In genomic region chr2:5730364-5730792, GRCm38 (mm10) we compare ENCODE assay signal across 9 mouse cellular contexts. TPM values are rescaled to one million over a fixed set of nuclear protein-coding genes. Genes with fewer than 3 reads are reported as not detected.
DNase-seq lines count a peak whose midpoint lies in the region; ATAC-seq and TF ChIP-seq lines count a peak whose summit lies in the region.
"Had no signal": no experiment of that assay in that cellular context is flagged by ENCODE, and none has a peak within 500 bp of the region (broad histone marks: within the 10 kb centered on the region; RNA-seq: fewer than 3 reads in every experiment).

No protein-coding gene starts in this region.

- intact Hi-C loops in left cerebral cortex, adult 2 months (cut with DNase I): no loop called here

- ATAC-seq in embryonic facial prominence, embryonic 15.5 days (ENCODE audit: insufficient number of reproducible peaks, low FRiP score, low TSS enrichment, low read depth): no peak

- no peaks in the 10 kb centered on the region for H3K27me3 ChIP-seq in embryonic facial prominence, embryonic 15.5 days
- H3K27me3 ChIP-seq in kidney, adult 2 months (replicated peaks; ENCODE audit: control insufficient read depth, insufficient read depth, low read length): no peaks in the 10 kb centered on the region
- H3K27me3 ChIP-seq: liver, embryonic 13.5 days had no signal

- DNase-seq in frontal cortex, postnatal 36 days (ENCODE audit: low spot score in 2 of 2): peak; percentile 24 to 35
- DNase-seq in frontal cortex, postnatal 10 days (ENCODE audit: low spot score in 2 of 2): no peak
- DNase-seq in MN1 (ENCODE audit: low spot score): peak; percentile 87
- DNase-seq in left cerebral cortex, adult 2 months (ENCODE audit: extremely low spot score in 1 of 2, low spot score in 2 of 2): peak; percentile 35 to 40
- no peak for DNase-seq in natural killer cell, adult 2 months (ENCODE audit: low spot score in 2 of 2)
- no peak for DNase-seq in kidney, adult 2 months
- no peak for DNase-seq in gastrocnemius, postnatal 25 days
- DNase-seq: liver, embryonic 13.5 days had no signal

- peaks cover 24% of the 10 kb centered on the region for H3K4me1 ChIP-seq in embryonic facial prominence, embryonic 15.5 days
- H3K4me1 ChIP-seq in kidney, adult 2 months (ENCODE audit: control insufficient read depth, insufficient read depth, low read length): no peaks in the 10 kb centered on the region
- H3K4me1 ChIP-seq: liver, embryonic 13.5 days had no signal

- no peak overlapping the region for H3K4me3 ChIP-seq in embryonic facial prominence, embryonic 15.5 days (replicated peaks)
- no peak overlapping the region for H3K4me3 ChIP-seq in left cerebral cortex, adult 2 months
- no peak overlapping the region for H3K4me3 ChIP-seq in kidney, adult 2 months (ENCODE audit: insufficient read depth, low read depth, low read length)
- H3K4me3 ChIP-seq: liver, embryonic 13.5 days had no signal

- 35% methylated on average over 15 of the region's 15 CpGs for WGBS in embryonic facial prominence, embryonic 15.5 days
- 70% methylated on average over 15 of the region's 15 CpGs for WGBS in kidney, adult 2 months

- no peaks in the 10 kb centered on the region for H3K9me3 ChIP-seq in embryonic facial prominence, embryonic 15.5 days (replicated peaks)
- H3K9me3 ChIP-seq: liver, embryonic 13.5 days had no signal

- TF ChIP-seq CTCF in left cerebral cortex, adult 2 months (IDR thresholded peaks at IDR 0.05): no peak
- TF ChIP-seq CTCF in kidney, adult 2 months (conservative IDR thresholded peaks at IDR 0.05; ENCODE audit: insufficient read depth, insufficient read length, low read depth, low read length): no peak

- H3K9ac ChIP-seq in embryonic facial prominence, embryonic 15.5 days: no peak overlapping the region
- H3K9ac ChIP-seq: liver, embryonic 13.5 days had no signal

- H3K4me2 ChIP-seq in embryonic facial prominence, embryonic 15.5 days (replicated peaks): no peak overlapping the region
- H3K4me2 ChIP-seq: liver, embryonic 13.5 days had no signal

- H3K36me3 ChIP-seq in embryonic facial prominence, embryonic 15.5 days: no peaks in the 10 kb centered on the region
- no peaks in the 10 kb centered on the region for H3K36me3 ChIP-seq in kidney, adult 2 months (ENCODE audit: control insufficient read depth, insufficient read depth, low read length)
- H3K36me3 ChIP-seq: liver, embryonic 13.5 days had no signal

- 0 out of 2 replicates have a peak overlapping the region, but pooled peaks have one; percentile 18 for H3K27ac ChIP-seq in embryonic facial prominence, embryonic 15.5 days (replicated peaks)
- no peak overlapping the region for H3K27ac ChIP-seq in left cerebral cortex, adult 2 months
- H3K27ac ChIP-seq in kidney, adult 2 months (ENCODE audit: insufficient read depth, low read depth, low read length): no peak overlapping the region
- H3K27ac ChIP-seq: liver, embryonic 13.5 days had no signal

- TF ChIP-seq POLR2A in kidney, adult 2 months (IDR thresholded peaks at IDR 0.05; ENCODE audit: low read depth, low read length): no peak

RNA-seq across cellular contexts. Expression of gene Camk1d, which starts 16.1 kb away (rescaled TPM):
- polyA plus RNA-seq in embryonic facial prominence, embryonic 15.5 days (2015; fragmentation: Nextera tagmentation; extraction: Ambion mirVana): 6.9 and 10.4 TPM in 2 replicates
- total RNA-seq in left cerebral cortex, adult 2 months (2021): 100 to 1,000 TPM; 129 to 132 TPM
- 0.80 and 1.0 TPM in 2 replicates for polyA plus RNA-seq in kidney, adult 2 months (2012; rRNA removed)
- total RNA-seq in gastrocnemius, postnatal 25 days (2021): 1 to 10 TPM; 1.5 to 2.5 TPM

Comparison
In these comparisons a context has a peak if more than half of its experiments do, and no peak if none do; other contexts are left out.
1. DNase-seq: peak in frontal cortex, postnatal 36 days (2 of 2), MN1 (single experiment) and left cerebral cortex, adult 2 months (2 of 2); none in frontal cortex, postnatal 10 days (0 of 2), natural killer cell, adult 2 months (0 of 2), kidney, adult 2 months (single experiment) and gastrocnemius, postnatal 25 days (single experiment).
2. RNA of gene Camk1d, which starts 16.1 kb away (total RNA-seq): 129 to 132 TPM in left cerebral cortex, adult 2 months; 1.5 to 2.5 TPM in gastrocnemius, postnatal 25 days; every median in the first group is over 10 times any median in the second.